Mouse (Mus musculus): Measurements from ENCODE around the gene Snrpb. TPM values are rescaled to one million over a fixed set of nuclear protein-coding genes. Genes with fewer than 3 reads are reported as not detected.

Gene Snrpb
- polyA plus RNA-seq, 1 experiment from 2014 or later = 753 TPM

DNA sequence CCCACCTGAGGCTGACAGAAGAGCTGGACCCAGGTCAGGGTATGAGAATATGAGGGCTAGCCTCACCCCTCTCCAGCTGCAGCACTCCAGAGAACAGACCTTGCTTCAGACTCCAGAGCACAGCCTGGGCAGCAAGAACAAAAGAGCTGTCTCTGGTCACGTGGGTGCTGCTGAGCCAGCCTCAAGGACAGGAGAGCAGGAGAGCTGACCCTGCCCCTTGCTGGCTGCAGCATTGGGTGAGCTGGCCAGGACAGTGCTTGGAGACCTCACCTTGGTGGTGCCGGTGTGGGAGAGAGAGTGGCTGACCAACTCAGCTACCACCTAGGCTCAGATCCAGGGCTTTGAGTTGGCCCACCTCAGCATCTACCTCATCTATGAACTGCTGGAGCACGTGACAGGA lies 24.0 kb downstream of the Snrpb start:
- ATAC-seq (ENCODE audit: low FRiP score, low TSS enrichment) = no peak

GRCm38 (mm10) chr2:130146089-130146668 lies 33.0 kb downstream of the Snrpb start:
- no peak for ATAC-seq (ENCODE audit: low FRiP score, low TSS enrichment)
- Histone ChIP-seq H3K4me3 (ENCODE audit: low read length) (no peak overlapping the region), H3K4me2 (replicated peaks; ENCODE audit: low read depth, low read length) (no peak overlapping the region), H3K9ac (ENCODE audit: low read depth, low read length) (no peak overlapping the region), H3K4me1 (ENCODE audit: control insufficient read depth, insufficient read depth, low read length) (no peaks in the 10 kb centered on the region), H3K27me3 (ENCODE audit: control insufficient read depth, insufficient read depth, low read length) (no peaks in the 10 kb centered on the region), H3K36me3 (ENCODE audit: control insufficient read depth, insufficient read depth, low read length) (no peaks in the 10 kb centered on the region), H3K9me3 (ENCODE audit: control insufficient read depth, low read length) (no peaks in the 10 kb centered on the region), H3K27ac (ENCODE audit: low read depth, low read length) (no peak overlapping the region)
- 78% methylated on average over 5 of the region's 5 CpGs for WGBS

More for the DNA sequence above, 24.0 kb downstream of the Snrpb start:
- Histone ChIP-seq H3K9me3 (ENCODE audit: control insufficient read depth, low read length) (no peaks in the 10 kb centered on the region), H3K4me2 (replicated peaks; ENCODE audit: low read depth, low read length) (no peak overlapping the region), H3K36me3 (ENCODE audit: control insufficient read depth, insufficient read depth, low read length) (no peaks in the 10 kb centered on the region), H3K27ac (ENCODE audit: low read depth, low read length) (no peak overlapping the region), H3K4me3 (ENCODE audit: low read length) (no peak overlapping the region), H3K9ac (ENCODE audit: low read depth, low read length) (no peak overlapping the region), H3K4me1 (ENCODE audit: control insufficient read depth, insufficient read depth, low read length) (no peaks in the 10 kb centered on the region), H3K27me3 (ENCODE audit: control insufficient read depth, insufficient read depth, low read length) (no peaks in the 10 kb centered on the region)
- 78% methylated on average over 3 of the region's 3 CpGs for WGBS

DNA sequence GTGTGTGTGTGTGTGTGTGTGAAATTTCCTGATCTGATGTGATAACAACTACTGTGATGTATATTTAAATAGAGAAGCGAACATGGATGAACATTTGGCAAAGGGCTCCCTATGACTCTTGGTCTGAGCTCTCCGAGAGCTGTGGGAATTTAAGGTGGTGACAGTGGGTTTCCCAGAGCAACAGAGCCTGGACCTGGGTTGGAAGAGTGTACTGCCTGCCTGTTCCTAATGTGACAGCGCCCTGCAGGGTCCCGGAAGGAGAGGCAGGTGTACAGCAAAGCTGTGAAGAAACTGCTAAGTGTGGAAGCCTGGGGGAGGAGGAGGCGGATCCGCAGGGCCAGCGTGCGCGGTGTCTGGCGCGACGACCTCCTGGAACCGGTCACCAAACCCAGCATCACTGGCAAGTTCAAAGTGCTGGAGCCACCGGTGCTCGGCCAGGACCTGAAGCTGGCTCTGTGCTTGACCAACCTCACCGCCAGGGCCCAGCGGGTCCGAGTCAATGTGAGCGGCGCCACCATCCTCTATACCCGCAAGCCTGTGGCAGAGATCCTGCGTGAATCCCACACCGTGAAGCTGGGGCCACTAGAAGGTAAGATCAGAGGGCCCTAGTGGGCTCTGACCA lies 34.4 kb downstream of the Snrpb start:
- Histone ChIP-seq H3K9ac (ENCODE audit: low read depth, low read length) (no peak overlapping the region), H3K4me1 (ENCODE audit: control insufficient read depth, insufficient read depth, low read length) (no peaks in the 10 kb centered on the region), H3K36me3 (ENCODE audit: control insufficient read depth, insufficient read depth, low read length) (no peaks in the 10 kb centered on the region), H3K4me3 (ENCODE audit: low read length) (no peak overlapping the region), H3K9me3 (ENCODE audit: control insufficient read depth, low read length) (no peaks in the 10 kb centered on the region), H3K4me2 (replicated peaks; ENCODE audit: low read depth, low read length) (no peak overlapping the region), H3K27me3 (ENCODE audit: control insufficient read depth, insufficient read depth, low read length) (no peaks in the 10 kb centered on the region), H3K27ac (ENCODE audit: low read depth, low read length) (no peak overlapping the region)
- WGBS = 81% methylated on average over 23 of the region's 23 CpGs
- ATAC-seq (ENCODE audit: low FRiP score, low TSS enrichment) = no peak

- ATAC-seq (ENCODE audit: low FRiP score, low TSS enrichment) = no peak
- Histone ChIP-seq H3K27me3 (ENCODE audit: control insufficient read depth, insufficient read depth, low read length) (no peaks in the 10 kb centered on the region), H3K36me3 (ENCODE audit: control insufficient read depth, insufficient read depth, low read length) (no peaks in the 10 kb centered on the region), H3K4me3 (ENCODE audit: low read length) (no peak overlapping the region), H3K4me1 (ENCODE audit: control insufficient read depth, insufficient read depth, low read length) (no peaks in the 10 kb centered on the region), H3K27ac (ENCODE audit: low read depth, low read length) (no peak overlapping the region), H3K4me2 (replicated peaks; ENCODE audit: low read depth, low read length) (no peak overlapping the region), H3K9ac (ENCODE audit: low read depth, low read length) (no peak overlapping the region), H3K9me3 (ENCODE audit: control insufficient read depth, low read length) (no peaks in the 10 kb centered on the region)
- 92% methylated on average over 8 of the region's 8 CpGs for WGBS
Observed at GRCm38 (mm10) chr2:130143011-130143410, 36.2 kb downstream of the Snrpb start.

DNA sequence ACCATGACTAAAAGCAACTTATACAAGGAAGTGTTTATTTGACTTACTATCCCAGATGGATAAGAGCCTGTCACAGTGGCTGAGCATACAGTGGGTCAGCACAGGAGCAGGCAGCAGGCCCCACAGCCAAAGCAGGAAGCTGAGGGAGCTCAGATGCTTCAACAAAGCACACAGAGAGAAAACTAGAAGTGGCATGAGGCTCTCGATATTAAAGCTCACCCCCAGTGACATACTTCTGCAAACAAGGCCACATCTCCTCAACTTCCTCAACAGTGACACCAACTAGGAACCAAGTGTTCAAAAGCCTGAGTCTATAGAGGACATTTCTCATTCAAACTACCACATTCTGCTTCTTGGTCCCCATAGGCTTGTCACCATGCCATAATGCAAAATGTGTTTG lies 49.5 kb downstream of the Snrpb start:
- ATAC-seq (ENCODE audit: low FRiP score, low TSS enrichment) = no peak
- Histone ChIP-seq H3K4me3 (ENCODE audit: low read length) (no peak overlapping the region), H3K27ac (ENCODE audit: low read depth, low read length) (no peak overlapping the region), H3K4me1 (ENCODE audit: control insufficient read depth, insufficient read depth, low read length) (no peaks in the 10 kb centered on the region), H3K9ac (ENCODE audit: low read depth, low read length) (no peak overlapping the region), H3K4me2 (replicated peaks; ENCODE audit: low read depth, low read length) (no peak overlapping the region), H3K36me3 (ENCODE audit: control insufficient read depth, insufficient read depth, low read length) (no peaks in the 10 kb centered on the region), H3K27me3 (ENCODE audit: control insufficient read depth, insufficient read depth, low read length) (no peaks in the 10 kb centered on the region), H3K9me3 (ENCODE audit: control insufficient read depth, low read length) (no peaks in the 10 kb centered on the region)
- 77% methylated on average over 1 of the region's 1 CpGs for WGBS

- WGBS = 86% methylated on average over 1 of the region's 1 CpGs
- Histone ChIP-seq H3K27me3 (ENCODE audit: control insufficient read depth, insufficient read depth, low read length) (no peaks in the 10 kb centered on the region), H3K36me3 (ENCODE audit: control insufficient read depth, insufficient read depth, low read length) (no peaks in the 10 kb centered on the region), H3K4me1 (ENCODE audit: control insufficient read depth, insufficient read depth, low read length) (no peaks in the 10 kb centered on the region), H3K9ac (ENCODE audit: low read depth, low read length) (no peak overlapping the region), H3K4me3 (ENCODE audit: low read length) (no peak overlapping the region), H3K9me3 (ENCODE audit: control insufficient read depth, low read length) (no peaks in the 10 kb centered on the region), H3K27ac (ENCODE audit: low read depth, low read length) (no peak overlapping the region), H3K4me2 (replicated peaks; ENCODE audit: low read depth, low read length) (no peak overlapping the region)
- ATAC-seq (ENCODE audit: low FRiP score, low TSS enrichment) = no peak
Observed at GRCm38 (mm10) chr2:130126073-130126472, 53.1 kb downstream of the Snrpb start.

DNA sequence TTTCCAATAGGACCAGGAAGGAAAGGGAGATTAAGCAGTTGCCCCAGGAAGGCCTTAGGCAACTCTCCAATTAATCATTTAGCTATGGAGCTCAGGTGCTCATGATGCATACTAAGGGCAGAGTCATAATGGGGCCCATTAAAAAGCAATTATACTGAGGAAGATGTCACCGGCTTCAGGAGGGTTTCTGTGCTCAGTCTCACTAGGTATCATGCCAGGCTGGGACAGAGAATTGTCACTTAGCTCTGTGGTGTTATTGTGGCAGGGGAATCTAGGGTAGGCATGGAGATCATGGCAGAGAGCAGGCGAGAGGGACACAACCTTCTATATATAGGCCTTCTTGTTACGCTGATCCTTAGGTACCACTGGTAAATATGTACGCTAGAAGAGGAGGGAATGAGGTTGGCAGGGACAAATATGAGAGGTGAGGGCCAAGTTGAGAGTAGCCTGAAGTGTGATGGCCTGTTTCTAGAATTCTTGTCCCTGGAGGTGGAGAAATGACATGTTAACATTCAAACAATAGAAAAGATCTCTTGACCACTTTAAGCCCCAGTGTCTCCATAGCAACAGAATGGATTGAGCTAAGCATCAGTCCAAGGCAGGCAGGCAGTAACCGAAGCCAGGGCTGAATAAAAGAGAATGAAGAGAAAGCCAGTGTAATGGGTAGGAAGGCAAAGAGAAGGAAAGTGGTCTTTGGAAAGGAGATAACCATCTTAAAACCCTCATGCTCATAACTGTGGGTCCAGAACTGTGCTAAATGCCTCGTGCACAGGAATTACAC lies 53.7 kb downstream of the Snrpb start:
- Histone ChIP-seq H3K4me1 (ENCODE audit: control insufficient read depth, insufficient read depth, low read length) (no peaks in the 10 kb centered on the region), H3K4me2 (replicated peaks; ENCODE audit: low read depth, low read length) (no peak overlapping the region), H3K4me3 (ENCODE audit: low read length) (no peak overlapping the region), H3K9ac (ENCODE audit: low read depth, low read length) (no peak overlapping the region), H3K9me3 (ENCODE audit: control insufficient read depth, low read length) (no peaks in the 10 kb centered on the region), H3K27me3 (ENCODE audit: control insufficient read depth, insufficient read depth, low read length) (no peaks in the 10 kb centered on the region), H3K27ac (ENCODE audit: low read depth, low read length) (no peak overlapping the region), H3K36me3 (ENCODE audit: control insufficient read depth, insufficient read depth, low read length) (no peaks in the 10 kb centered on the region)
- no peak for ATAC-seq (ENCODE audit: low FRiP score, low TSS enrichment)
- 82% methylated on average over 6 of the region's 6 CpGs for WGBS

Data from kidney, embryonic 14.5 days (tissue).